Mouse (Mus musculus): ENCODE measurements around the gene Micu2. TPM values are rescaled to one million over a fixed set of nuclear protein-coding genes. Genes with fewer than 3 reads are reported as not detected.
"Not testable (repeated sequence)": the region's sequence is repeated elsewhere in the genome, so short reads cannot be mapped to it uniquely, and the experiment has no call there.

Micu2 gene
- polyA plus RNA-seq, 1 experiment: 20.1 TPM

DNA sequence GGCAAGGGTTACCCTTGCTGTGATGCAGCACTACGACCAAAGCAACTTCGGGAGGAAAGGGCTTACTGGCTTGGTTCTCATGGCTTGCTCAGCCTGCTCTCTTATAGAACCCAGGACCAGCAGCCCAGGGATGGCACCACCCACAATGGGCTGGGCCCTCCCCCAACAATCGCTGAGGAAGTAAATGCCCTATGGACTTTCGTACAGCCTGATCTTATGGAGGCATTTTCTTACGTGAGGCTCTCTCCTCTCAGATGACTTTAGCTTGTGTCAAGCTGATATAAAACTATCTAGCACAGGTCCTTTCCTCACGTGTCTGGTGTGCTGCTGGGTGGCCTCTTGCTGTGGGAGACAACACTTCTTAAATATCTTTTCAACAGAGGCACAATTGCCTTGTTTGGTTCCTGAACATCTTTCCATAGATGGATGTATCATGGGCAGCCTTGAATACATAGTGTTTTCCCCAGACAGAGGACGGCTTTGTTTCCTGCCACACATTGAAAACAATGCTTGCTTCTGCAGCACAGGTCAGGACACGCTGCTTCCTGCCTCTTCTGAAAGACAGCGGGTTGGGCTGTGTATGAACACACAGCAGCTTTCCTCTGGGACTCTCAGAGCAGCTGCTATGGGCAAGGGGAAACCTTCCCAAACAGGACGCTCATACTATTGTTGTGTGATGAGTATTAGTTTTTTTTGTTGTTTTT is 77.5 kb downstream of the Micu2 start:
- TF ChIP-seq CTCF (IDR thresholded peaks at IDR 0.05; ENCODE audit: extremely low read depth, insufficient read depth, low read length): no peak
- no peak overlapping the region for H3K4me3 ChIP-seq (ENCODE audit: insufficient read depth, low read length)
- 0 out of 2 replicates have a peak, but pooled peaks cover 2% of the 10 kb centered on the region for H3K4me1 ChIP-seq (ENCODE audit: control insufficient read depth, insufficient read depth, low read length)
- peak overlapping the region; percentile 6; the same call in 1 of the 2 replicates for H3K27ac ChIP-seq (ENCODE audit: insufficient read depth, low read length)

DNA sequence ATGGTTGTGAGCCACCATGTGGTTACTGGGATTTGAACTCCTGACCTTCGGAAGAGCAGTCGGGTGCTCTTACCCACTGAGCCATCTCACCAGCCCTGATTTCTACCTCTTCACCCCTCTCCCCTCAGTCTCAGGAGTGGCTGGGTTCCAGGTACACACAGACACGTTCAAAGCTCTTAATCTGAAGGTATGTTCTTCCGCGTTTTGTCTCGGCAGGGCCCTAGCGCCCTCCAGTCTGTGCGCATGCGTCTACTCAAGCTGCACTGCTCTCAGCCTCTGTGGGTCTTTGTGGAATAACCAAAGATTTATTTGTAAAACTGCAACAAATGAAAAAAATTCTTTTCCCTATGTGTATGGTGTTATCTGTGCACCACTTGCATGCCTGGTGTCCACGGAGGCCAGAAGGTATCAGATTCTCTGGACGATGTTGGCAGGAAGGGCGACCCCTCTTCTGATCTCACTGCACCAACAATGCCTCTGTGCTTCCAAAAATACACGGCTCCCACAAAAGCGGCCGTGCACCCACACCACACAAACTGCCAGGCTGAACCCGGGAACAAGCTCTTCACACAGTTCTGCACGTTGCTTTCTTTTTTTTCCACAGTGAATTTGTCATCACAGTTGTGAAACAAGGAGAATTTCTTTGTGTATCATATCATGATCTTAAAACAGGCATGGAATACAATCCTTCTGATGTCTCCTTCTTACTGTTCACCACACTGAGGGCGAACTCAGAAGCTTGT is 78.3 kb downstream of the Micu2 start:
- TF ChIP-seq CTCF (IDR thresholded peaks at IDR 0.05; ENCODE audit: extremely low read depth, insufficient read depth, low read length): no peak
- no peak for TF ChIP-seq POLR2A (IDR thresholded peaks at IDR 0.05; ENCODE audit: extremely low read depth, insufficient read depth, low read length)
- Histone ChIP-seq H3K27ac (ENCODE audit: insufficient read depth, low read length) (peak overlapping the region; percentile 6; the same call in 1 of the 2 replicates), H3K4me1 (ENCODE audit: control insufficient read depth, insufficient read depth, low read length) (0 out of 2 replicates have a peak, but pooled peaks cover 2% of the 10 kb centered on the region), H3K4me3 (ENCODE audit: insufficient read depth, low read length) (no peak overlapping the region)

GRCm38 (mm10) chr14:57919148-57919875 is 79.8 kb downstream of the Micu2 start:
- TF ChIP-seq CTCF (IDR thresholded peaks at IDR 0.05; ENCODE audit: extremely low read depth, insufficient read depth, low read length) (no peak), POLR2A (IDR thresholded peaks at IDR 0.05; ENCODE audit: extremely low read depth, insufficient read depth, low read length) (no peak)
- Histone ChIP-seq H3K4me3 (ENCODE audit: insufficient read depth, low read length) (no peak overlapping the region), H3K27ac (ENCODE audit: insufficient read depth, low read length) (no peak overlapping the region), H3K4me1 (ENCODE audit: control insufficient read depth, insufficient read depth, low read length) (0 out of 2 replicates have a peak, but pooled peaks cover 2% of the 10 kb centered on the region)

- TF ChIP-seq CTCF (IDR thresholded peaks at IDR 0.05; ENCODE audit: extremely low read depth, insufficient read depth, low read length) (no peak), POLR2A (IDR thresholded peaks at IDR 0.05; ENCODE audit: extremely low read depth, insufficient read depth, low read length) (no peak)
- no peak overlapping the region for H3K27ac ChIP-seq (ENCODE audit: insufficient read depth, low read length)
- no peaks in the 10 kb centered on the region for H3K4me1 ChIP-seq (ENCODE audit: control insufficient read depth, insufficient read depth, low read length)
- no peak overlapping the region for H3K4me3 ChIP-seq (ENCODE audit: insufficient read depth, low read length)
These were observed 83.7 kb downstream of the Micu2 start for GRCm38 (mm10) chr14:57915341-57915740.

DNA sequence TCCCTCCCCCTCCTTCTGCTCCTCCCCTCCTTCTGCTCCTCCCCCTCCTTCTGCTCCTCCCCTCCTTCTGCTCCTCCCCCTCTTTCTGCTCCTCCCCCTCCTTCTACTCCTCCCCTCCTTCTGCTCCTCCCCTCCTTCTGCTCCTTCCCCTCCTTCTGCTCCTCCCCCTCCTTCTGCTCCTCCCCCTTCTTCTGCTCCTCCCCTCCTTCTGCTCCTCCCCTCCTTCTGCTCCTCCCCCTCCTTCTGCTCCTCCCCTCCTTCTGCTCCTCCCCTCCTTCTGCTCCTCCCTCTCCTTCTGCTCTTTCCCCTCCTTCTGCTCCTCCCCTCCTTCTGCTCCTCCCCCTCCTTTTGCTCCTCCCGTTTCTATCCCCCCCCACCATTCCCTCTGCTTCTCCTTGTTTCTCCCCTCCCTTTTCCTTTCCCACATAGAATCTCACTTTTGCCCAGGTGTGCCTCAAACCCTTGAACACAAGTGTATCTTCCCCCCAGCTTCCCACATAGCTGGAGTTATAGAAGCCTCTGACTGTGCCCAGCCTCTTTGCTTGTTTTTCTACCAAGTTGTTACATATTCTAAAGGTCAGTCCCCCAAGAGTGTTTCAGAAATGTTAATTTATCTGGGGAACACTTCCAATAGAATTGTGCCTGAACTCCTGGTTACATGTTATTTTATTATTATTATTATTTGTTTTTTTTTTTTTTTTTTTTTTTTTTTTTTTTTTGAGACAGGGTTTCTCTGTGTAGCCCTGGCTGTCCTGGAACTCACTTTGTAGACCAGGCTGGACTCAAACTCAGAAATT is 86.7 kb downstream of the Micu2 start:
- not testable (repeated sequence) for H3K4me1 ChIP-seq (ENCODE audit: control insufficient read depth, insufficient read depth, low read length); H3K27ac ChIP-seq (ENCODE audit: insufficient read depth, low read length); H3K4me3 ChIP-seq (ENCODE audit: insufficient read depth, low read length)

- not testable (repeated sequence) for H3K4me3 ChIP-seq (ENCODE audit: insufficient read depth, low read length); H3K27ac ChIP-seq (ENCODE audit: insufficient read depth, low read length); H3K4me1 ChIP-seq (ENCODE audit: control insufficient read depth, insufficient read depth, low read length)
These were observed 87.3 kb downstream of the Micu2 start for GRCm38 (mm10) chr14:57911787-57912186.

DNA sequence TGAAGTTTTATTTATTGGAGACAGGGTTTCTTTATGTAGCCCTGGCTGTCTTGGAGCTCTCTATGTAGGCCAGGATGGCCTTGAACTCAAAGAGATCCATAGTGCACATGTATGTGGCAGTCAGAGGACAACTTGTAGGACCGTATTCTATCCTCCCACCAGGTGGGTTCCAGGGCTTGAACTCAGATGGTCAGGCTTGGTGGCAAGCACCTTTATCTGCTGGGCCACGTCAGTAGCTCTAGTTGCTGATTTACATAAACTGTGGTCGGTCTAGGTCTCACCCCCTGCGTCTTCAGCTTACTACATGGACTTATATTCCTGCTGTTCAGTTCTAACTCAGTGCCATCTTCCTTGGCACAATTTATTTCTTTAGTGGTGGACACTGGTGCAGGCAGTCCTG is 87.7 kb downstream of the Micu2 start:
- Histone ChIP-seq H3K27ac (ENCODE audit: insufficient read depth, low read length) (no peak overlapping the region), H3K4me3 (ENCODE audit: insufficient read depth, low read length) (no peak overlapping the region), H3K4me1 (ENCODE audit: control insufficient read depth, insufficient read depth, low read length) (peaks cover 2% of the 10 kb centered on the region)
- TF ChIP-seq POLR2A (IDR thresholded peaks at IDR 0.05; ENCODE audit: extremely low read depth, insufficient read depth, low read length) (no peak), CTCF (IDR thresholded peaks at IDR 0.05; ENCODE audit: extremely low read depth, insufficient read depth, low read length) (no peak)

DNA sequence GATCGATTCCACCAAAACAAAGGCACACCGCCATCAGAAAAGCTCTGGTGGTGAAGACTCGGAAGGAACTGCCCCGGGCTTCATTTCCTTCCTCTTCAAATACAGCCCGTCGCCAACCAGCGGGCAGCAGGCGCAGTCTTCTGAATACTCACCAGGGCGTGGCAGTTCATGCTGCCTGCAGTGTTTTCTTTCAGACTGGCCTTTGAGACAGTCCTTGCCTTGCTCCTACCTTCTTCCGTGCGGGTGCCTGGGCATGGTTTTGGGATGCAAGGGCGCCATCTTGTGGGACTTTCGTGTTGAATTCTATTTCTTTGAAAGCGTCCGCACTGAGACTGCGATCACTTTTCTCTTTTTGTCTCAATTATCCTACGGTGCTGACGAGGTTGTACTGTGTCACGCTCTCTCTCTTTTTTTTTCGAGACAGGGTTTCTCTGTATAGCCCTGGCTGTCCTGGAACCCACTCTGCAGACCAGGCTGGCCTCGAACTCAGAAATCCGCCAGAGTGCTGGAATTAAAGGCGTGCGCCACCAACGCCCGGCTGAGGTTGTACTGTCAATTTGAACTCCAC is 88.5 kb downstream of the Micu2 start:
- TF ChIP-seq POLR2A (IDR thresholded peaks at IDR 0.05; ENCODE audit: extremely low read depth, insufficient read depth, low read length): no peak
- TF ChIP-seq CTCF (IDR thresholded peaks at IDR 0.05; ENCODE audit: extremely low read depth, insufficient read depth, low read length): peak; percentile 78
- H3K4me3 ChIP-seq (ENCODE audit: insufficient read depth, low read length): no peak overlapping the region; the same call in 1 of the 2 replicates
- H3K4me1 ChIP-seq (ENCODE audit: control insufficient read depth, insufficient read depth, low read length): peaks cover 2% of the 10 kb centered on the region
- H3K27ac ChIP-seq (ENCODE audit: insufficient read depth, low read length): no peak overlapping the region

GRCm38 (mm10) chr14:57909297-57909696 is 89.8 kb downstream of the Micu2 start:
- Histone ChIP-seq H3K27ac (ENCODE audit: insufficient read depth, low read length) (peak overlapping the region; percentile 52; the same call in 1 of the 2 replicates), H3K4me3 (ENCODE audit: insufficient read depth, low read length) (no peak overlapping the region), H3K4me1 (ENCODE audit: control insufficient read depth, insufficient read depth, low read length) (peaks cover 2% of the 10 kb centered on the region)
- no peak for TF ChIP-seq CTCF (IDR thresholded peaks at IDR 0.05; ENCODE audit: extremely low read depth, insufficient read depth, low read length)
- TF ChIP-seq POLR2A (IDR thresholded peaks at IDR 0.05; ENCODE audit: extremely low read depth, insufficient read depth, low read length): no peak
